Mouse (Mus musculus): ENCODE data around the gene Top2a.

Top2a gene

DNA sequence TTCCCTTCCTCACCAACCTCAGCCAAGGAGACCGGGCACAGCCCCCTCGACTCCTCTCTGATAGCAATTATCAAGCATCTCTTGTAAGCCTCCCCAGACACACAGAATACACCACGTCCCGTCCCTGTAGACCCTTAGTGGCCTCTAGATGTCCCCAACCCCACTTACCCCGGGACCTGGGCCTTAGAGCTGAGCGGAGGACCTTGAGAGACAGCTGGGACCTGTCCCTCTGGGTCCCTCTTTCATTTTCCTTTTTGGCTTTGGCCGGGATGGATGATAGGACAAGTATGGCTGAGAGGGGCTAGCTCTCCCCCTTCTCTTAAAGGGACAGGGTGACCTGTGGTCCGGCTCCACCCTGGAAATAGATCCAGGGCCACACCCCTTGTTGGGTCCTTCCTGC, 40.4 kb downstream of the Top2a start:
- DNase-seq (ENCODE audit: low read depth, low spot score) = no peak

DNA sequence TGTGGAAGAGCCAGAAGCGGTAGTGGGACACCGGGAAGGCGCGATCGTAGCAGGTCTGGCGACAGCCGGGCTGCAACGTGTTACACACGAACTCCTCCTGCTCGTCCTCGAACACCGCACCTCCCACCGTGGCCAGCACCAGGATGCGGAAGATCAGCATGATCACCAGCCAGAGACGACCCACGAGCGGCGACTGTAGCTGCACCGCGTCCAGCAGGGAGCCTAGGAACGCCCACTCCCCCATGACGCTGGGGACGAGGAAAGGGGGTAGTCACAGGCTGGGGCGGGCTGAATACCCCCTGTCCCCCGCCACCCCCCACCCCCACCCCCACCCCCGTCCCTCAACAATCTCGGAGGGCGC, 41.2 kb downstream of the Top2a start, which contains the start of gene Gjd3:
TSS of gene Gjd3 (minus strand) at position 244 of the 361 bp plus-strand sequence.
- DNase-seq (ENCODE audit: low read depth, low spot score) = no peak

DNA sequence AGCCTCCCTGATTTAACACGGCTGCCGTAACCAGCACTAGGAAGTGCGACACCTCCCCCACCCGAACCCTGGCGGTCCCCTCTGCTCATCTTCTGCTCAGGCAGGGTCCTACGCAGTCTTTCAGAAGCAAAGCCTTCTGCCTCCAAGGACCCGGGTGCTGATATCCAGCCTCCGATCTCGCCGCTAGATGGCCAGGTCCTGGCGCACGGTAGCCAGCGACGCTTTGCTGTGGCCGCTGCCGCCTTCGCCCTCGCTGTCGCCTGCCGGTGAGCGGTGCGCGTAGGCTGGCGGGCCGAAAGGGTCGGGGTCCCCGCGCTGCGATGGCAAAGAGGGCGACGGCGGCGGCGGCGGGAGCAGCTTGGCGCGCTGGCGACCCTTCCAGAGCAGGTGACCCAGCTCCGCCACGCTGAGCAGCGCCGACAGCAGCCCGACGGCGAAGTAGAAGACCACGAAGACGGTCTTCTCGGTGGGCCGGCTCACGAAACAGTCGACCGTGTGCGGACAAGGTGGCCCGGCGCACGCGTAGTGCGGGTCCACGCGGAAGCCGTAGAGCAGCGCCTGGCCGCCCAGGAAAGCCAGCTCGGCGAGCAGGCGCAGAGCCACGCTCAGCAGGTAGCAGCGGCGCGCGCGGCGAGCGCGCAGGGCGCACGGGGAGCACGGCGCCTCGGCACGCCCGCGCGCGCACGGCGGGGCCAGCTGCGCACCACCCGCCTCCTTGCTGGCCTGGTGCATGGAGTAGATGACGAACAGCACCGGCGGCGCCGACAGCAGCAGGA, 41.8 kb downstream of the Top2a start:
- peak; percentile 67 for DNase-seq (ENCODE audit: low read depth, low spot score)

DNA sequence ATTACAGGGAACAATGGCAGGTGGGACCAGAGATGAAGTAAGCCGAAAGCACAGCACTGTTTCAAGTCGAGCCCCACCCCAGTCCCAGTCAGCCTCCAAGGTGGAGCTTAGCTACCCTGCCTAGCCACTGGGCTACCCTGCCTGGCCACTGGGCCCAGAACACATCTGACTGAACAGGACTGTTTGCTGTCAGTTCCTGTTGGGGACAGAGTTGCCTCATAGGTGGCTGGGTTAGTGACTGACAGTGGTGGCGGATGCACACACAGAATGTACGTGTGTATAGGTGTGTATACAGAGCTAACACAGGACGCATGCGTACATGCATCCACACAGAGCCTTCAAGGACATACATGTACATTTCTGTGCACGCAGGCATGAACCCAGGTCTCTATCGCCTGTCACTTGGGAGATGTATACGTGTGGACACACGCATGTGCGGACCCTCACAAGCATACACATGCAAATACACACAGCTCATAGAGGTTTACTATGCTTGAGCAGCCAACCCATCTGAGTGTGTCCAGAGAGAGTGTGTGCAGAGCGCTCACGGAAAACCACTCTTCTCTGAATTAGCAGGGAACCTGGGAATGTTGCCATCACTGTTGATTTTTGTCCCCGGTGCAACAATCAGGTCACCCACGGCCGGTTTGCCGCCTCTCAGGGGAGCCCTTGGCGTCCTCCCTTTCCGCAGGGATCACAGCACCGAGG, 42.5 kb downstream of the Top2a start:
- no peak for DNase-seq (ENCODE audit: low read depth, low spot score)

DNA sequence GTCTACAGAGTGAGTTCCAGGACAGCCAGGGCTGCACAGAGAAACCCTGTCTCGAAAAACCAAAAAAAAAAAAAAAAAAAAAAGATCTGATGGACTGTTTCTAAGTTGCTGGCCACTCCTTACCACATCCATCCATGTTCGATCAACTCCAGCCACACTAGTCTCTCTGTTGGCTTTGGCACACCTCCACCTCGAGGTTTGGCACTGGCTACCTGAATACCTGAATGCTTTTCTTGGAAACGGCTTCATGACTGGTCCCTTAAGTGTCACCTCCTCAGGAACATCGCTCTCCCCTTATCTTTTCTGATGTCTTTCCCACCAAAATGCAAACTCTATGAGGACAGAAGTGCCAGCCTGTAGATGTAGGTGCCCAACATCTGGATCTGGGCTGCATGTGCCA, 44.6 kb downstream of the Top2a start:
- DNase-seq (ENCODE audit: low read depth, low spot score) = no peak

DNA sequence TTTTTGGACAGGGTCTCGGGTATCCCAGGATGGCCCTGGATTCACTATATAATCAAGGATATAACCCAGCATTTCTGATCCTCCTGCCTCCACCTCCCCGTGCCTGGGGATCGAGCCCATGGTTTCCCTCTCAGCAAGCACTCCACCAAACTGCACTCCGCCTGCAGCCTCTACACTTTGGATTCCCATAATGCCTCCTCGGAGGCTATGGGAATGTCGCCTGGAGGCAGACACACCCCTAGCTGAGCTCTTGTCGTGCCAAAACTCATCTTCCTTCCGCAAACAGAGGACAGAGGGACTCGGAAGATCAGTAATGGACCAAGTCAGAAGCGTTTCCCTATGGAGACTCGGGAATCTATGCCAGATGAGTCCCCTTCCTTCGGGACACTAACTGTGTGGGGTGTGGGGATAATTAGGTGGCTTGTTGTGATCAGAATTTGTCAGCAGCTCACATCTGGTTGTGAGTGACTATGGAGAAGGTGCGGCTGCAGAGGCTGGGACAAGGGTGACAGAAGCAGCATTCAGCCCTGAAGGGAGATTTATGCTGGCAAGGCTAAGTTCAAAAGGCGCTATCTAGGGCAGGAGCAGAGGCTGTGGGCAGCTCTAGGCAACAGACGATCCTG, 45.4 kb downstream of the Top2a start:
- no peak for DNase-seq (ENCODE audit: low read depth, low spot score)

DNA sequence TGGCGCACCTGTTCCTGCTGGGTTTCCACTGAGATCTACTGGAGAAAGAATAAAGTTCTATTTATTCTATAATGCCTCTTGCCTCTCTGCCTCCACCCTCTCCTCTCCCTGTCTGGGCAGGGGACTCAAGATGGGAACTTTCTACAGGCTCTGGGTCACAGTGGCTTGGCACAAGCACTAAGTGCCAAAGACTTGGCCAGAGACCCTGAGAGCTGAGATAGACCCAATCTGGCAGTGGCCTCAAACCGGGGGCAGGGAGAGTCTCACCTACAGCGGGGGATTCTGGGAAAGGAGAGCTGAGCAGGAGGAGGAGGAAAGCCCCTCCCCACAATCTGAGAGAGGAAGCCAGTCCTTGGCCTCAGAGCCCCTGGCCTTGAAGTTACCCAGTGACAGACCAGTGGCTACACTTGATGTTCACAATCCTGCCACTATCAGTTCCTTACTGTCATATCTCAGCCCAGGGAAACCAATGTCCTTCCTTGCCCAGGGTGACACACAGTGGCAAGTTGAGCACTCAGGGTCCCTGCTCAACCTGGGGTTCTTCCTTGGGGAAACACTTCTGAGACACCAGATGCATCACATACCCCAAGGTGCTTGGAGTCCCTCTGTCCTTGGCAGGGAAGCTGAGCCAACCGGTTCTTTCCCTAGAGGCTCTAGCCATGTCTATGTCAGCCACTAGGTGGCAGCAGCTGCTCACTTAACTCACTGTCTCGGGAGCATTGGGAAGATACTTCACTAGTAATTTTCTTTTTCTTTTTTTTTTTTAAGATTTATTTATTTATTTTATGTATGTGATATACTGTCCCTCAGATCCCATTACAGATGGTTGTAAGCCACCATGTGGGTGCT, 48.9 kb downstream of the Top2a start:
- DNase-seq (ENCODE audit: low read depth, low spot score) = peak; percentile 67

DNA sequence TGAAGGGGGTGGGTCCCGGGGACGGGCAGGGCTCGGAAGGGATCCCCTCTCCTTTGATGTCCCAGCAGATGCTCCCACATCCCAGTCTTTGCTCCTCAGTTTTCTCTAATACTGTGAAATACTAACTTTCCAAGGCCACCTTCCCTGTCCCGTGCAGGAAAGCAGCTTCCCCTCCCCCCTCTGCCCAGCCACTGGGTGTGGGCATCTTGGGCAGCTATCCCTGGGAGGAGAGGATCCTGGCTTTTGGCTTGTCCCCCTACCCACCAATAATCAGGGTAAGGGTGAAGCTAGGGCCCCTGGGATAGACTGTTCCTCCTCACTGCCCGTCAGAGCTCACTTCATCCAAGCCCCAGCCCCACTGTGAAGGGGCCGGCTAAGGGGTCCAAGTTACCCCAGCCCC, 49.8 kb downstream of the Top2a start:
- DNase-seq (ENCODE audit: low read depth, low spot score) = no peak

DNA sequence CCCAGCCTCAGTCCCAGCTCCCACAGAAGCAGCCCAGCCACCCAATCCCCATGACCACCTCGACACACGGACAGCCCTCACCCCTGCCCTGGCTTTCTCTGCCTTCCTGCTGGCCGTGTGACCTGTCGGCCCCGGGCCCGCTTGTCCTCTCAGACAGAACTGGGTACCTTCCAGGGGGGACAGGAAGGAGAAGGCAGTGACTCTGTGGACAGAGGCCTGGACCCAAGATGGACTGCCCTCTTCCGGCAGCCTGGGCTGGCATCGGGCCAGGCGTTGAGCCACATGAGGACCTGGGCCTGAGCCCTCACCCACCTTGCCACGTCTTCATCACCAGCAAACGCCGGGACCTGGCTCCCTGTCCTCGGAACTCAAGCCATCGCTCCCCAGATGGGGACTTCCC, 50.4 kb downstream of the Top2a start:
- DNase-seq (ENCODE audit: low read depth, low spot score) = no peak

DNA sequence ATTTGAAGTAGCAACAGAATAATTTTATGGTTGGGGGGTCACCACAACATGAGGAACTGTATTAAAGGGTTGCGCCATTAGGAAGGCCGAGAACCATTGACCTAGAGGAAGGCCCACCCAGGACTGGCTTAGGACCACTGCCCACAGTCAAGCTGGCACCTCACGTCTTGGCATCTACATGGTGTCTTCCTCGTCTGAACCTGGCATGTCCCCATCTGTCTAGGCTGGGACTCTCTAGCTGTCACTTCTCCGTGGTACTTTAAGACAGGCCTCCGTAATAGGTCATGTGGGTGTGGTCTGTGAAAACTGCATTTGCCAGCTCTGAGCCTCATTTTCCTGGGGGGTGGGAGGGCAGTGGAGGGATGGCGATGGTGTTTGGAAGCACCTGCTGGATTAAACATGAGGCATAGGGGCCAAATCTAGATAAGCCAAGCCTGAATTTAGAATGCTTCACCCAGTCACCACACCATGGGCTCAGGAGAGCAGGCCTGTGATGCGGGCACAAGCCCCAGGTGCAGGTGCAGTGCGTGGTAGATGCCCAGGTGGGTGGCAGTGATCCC, 51.1 kb downstream of the Top2a start:
- no peak for DNase-seq (ENCODE audit: low read depth, low spot score)

DNA sequence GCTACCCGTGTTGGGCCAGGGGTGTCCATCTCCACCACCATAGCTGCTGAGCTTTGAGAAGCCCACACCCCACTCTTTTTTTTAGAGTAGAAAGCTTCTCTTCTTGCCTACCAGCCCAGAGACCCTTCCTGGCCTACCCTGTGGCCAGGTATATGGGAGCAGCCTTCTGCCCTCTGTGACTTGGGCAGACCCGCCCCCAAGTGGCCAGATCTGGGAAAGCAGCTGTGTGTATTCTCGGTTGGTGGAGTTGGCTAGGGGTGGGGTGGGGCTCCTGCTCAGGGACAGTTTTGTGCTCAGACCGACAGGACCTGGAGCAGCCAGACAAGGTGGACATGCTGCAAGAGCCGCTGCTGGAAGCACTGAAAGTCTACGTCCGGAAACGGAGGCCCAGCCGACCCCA, 51.8 kb downstream of the Top2a start:
- peak; percentile 79 for DNase-seq (ENCODE audit: low read depth, low spot score)

DNA sequence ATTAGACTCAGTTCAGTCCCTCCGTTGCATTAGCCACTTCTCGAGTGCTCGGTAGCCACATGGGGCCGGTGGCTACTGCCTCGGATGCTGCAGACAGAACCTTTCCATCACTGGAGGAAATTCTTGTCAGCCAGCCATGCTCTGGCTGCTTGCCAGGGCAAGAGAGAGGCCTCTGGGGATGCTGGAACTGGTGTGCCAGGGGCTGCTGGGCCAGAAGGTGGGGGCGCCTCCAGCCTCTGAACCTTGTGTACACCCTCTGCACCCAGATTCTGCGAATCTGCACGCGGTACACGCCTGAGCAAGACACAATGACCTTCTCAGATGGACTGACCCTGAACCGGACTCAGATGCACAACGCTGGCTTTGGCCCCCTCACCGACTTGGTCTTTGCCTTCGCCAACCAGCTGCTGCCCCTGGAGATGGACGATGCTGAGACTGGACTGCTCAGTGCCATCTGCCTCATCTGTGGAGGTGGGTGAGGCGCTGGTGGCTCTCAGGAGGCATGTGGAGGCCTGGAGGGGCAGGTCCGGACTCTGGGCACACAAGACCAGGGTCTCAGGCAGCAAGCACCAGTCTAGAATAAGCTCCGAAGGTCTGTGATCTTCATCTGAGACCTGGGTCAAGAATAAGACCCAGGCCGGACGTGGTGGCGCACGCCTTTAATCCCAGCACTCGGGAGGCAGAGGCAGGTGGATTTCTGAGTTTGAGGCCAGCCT, 52.5 kb downstream of the Top2a start:
- DNase-seq (ENCODE audit: low read depth, low spot score) = no peak

DNA sequence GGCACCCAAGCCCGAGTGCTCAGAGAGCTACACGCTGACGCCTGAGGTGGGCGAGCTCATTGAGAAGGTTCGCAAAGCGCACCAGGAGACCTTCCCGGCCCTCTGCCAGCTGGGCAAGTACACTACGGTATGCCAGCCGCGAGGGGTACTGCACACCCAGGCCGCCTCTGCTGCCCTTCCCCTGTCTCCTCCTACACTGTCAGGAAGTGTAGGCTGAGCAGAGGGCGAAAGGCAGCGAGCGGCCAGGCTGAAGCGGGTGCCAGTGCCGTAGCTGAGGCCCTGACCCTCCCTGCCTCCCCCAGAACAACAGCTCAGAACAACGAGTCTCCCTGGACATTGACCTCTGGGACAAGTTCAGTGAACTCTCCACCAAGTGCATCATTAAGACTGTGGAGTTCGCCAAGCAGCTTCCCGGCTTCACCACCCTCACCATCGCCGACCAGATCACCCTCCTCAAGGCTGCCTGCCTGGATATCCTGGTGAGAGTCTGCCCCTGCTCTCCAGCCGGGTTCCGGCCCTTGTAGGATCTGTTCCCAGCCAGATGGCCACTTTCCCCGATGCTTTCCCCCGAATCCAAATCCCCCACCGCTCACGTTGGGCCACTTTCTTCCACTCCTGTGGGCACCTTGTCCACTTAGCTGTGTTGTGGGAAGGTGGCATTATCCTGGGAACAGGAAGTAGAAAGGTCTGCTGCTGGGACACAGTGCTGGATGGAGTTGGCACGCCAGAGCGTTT, 53.6 kb downstream of the Top2a start:
- DNase-seq (ENCODE audit: low read depth, low spot score) = no peak

DNA sequence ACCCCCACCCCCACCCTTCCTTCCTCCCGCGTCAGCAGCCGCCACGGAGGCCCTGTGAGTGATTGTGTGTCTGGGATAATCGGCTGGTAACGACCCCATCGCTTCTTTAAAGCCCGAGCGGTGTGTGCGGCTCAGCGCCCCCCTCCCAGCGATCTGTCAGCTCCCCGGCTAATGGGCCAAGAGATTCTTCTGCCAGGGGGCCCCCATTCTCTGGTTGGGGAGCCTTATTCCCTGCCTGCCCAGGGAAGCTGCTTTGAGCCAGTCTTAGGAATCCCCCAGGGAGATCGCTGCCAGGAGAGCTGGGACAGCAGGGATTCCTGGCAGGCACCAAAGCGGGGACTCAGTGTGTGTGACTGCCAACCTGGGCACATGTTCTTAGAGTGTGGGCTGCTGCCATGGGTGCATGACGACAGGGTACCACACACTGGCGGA, 54.5 kb downstream of the Top2a start:
- DNase-seq (ENCODE audit: low read depth, low spot score) = no peak

DNA sequence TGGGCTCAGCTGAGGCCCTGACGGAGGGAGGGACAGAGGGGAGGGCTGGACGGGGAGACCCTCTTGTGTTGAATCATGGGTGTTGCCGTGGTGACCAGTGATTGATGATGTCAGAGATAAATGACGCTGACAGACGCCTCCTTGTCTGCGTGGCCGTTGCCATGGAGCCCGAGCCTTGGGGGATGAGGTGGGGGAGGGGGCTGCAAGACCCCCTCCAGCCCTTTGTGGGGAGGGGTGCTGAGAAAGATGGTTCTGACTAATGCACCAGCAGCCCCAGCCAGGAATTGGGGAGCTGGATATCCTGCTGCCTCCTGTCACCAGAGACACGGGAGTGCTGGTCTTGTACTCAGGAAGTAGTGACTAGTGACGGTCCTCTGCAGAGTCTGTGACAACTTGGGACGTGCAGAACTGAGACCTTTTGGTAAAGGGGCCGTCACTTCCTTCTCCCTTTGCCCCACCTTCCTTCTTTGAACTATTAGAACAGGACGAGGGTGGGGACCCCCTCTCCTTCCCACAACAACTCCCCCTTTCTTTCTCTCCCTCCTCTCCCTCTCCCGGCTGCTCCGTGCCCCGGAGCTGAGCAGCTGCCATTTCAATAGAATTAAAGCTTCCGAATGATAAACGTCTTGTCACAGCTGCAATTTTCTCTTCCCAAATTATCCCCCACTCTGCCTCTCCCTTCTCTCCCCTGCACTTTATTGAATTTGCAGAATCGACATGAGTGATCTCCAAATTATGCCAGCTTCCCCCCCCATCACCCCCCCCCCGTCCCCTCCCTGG, 55.1 kb downstream of the Top2a start:
- DNase-seq (ENCODE audit: low read depth, low spot score) = peak; percentile 62

DNA sequence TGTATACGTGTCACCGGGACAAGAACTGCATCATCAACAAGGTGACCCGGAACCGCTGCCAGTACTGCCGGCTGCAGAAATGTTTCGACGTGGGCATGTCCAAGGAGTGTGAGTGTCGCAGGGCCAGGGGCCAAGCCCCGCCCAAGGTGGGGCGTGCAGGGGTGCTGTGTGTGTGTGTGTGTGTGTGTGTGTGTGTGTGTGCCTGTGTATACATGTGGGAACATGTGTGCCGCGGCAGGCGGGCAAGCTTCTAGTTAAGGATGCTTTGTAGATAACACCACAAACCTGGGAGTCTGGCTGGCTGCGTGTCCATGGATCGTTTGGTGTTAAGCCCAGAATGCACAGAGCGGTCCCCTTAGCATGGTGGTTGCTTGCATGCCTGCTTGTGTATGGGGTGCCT, 55.9 kb downstream of the Top2a start:
- DNase-seq (ENCODE audit: low read depth, low spot score) = no peak

DNA sequence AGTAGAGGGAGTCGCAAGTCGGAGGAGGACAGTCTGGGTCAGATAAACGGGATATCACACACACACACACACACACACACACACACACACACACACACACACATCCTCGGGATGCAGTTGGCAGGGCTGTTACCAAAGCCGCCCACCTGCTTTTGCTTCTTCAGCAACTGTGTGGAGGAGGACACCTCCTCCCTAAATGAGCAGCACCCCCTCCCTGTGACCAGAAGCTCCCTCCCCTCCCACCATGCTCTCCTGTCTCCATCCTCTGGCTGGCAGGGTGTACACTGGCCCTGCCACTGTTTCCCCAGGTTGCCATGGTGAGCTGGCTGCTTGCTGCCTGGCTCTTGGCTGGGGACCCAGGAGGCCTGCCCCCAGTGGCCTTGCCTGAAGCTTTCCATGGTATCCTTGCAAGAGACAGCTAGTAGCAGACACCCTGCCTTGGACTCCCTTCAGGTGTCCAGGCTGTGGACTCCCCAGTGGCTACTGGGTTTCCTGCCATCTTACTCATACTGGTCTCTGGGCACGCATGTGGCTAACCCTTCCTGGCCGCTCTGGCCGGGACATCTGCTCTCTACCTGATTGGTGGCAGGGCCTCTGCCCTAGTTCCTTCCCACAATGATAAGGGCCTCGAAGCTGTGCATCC, 57.4 kb downstream of the Top2a start:
- DNase-seq (ENCODE audit: low read depth, low spot score) = no peak

DNA sequence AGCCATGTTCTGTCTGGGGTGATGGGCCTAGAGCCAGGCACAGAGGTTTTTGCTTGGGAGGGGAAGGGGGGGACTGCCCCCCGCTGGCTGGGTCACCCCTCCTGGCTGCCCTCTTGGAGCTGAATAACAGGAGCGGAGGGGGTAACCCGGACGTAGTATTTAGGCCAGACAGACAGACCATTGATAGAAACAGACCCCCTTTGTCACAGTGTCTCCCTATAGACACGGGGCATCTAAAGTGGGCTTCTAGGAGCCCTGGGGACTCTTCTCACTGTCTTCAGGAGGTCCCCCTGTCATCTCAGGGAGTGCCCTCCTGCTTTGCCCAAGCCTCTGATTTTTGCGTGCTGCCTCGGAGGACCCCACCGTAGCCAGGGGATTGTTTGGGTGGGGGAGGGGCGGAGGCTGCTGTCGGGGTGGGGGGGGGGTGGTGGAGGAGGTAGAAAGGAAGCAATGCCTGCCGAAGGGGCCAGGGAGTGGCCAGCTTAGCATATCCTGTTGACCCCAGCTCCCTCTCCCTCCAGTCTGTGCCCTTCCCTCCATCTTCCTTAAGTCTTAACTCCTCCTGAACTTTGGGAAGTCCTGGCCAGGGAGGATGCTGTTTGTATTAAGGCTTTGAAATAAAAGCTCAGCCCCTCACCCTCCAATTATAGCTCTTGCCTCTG, 58.4 kb downstream of the Top2a start:
- DNase-seq (ENCODE audit: low read depth, low spot score) = no peak

Data from forelimb bud, embryonic 11.5 days (tissue).